Mouse (Mus musculus) G1E (cell line): ENCODE measurements around the gene Scrn2.

Source experiments
- CTCF ChIP-seq: IDR thresholded peaks from 2 replicates; pipeline ENCODE4 v1.5.1; 2012; ENCODE audit warnings: low read depth, low read length, inconsistent platforms, mixed read lengths
- GATA2 ChIP-seq: IDR thresholded peaks from 2 replicates; pipeline ENCODE4 v1.6.1; 2012; ENCODE audit warnings: low read depth, low read length, inconsistent platforms, borderline replicate concordance

DNA sequence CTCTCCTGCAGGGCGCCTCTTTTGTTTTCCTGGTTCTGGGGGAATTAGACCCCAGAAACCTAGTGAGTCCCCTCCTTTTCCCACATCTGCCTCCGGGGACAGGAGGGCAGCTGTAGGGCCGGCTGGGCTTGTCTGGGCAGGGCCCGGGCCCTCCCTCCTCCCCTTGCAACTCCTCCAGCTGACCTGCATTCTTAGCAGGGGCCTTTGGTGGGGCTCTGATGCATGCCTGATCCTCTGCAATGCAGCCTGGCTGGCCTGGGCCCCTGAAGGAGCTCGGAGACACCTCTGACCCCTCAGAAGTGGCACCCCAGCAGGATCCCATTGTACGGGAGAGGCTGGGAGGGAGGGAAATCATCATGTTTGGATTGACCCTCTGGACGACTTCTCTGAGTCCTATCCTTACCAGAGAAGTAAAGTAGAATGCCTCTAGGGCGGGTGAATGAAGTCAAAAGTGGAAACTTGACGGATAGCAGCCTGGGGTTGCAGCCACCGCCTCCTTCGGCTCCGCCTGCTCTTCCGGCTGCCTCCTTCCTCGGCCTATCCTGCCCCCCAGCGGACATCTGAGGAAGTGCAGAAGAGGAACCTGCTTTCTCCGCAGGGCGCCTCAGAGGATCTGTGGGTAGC lies 3.9 kb upstream of the Scrn2 start:
- peak; percentile 96 for TF ChIP-seq CTCF
- no peak for TF ChIP-seq GATA2
